Mouse (Mus musculus) lung, adult 2 months (tissue): Measurements from ENCODE around the gene Mylip. TPM values are rescaled to one million over a fixed set of nuclear protein-coding genes. Genes with fewer than 3 reads are reported as not detected.

ENCODE experiments used
- DNase-seq: peaks from one replicate; pipeline ENCODE4 v3.0.0; 2022
- H3K4me1 ChIP-seq: fragments of 200-500 bp; 2 replicates; pipeline ENCODE4 v1.6.1; 2011; ENCODE audit warnings: low read length; ENCODE audit not compliant: control insufficient read depth, insufficient read depth
- H3K4me3 ChIP-seq: fragments of 200-500 bp; replicated peaks from 2 replicates; pipeline ENCODE3; 2011; ENCODE audit warnings: low read depth, mild to moderate bottlenecking, control low read depth, low read length; ENCODE audit errors: extremely low read depth
- CTCF ChIP-seq: fragments of 200-500 bp; IDR thresholded peaks from 2 replicates; pipeline ENCODE4 v1.5.1; 2011; ENCODE audit warnings: mild to moderate bottlenecking, low read length, control low read depth; ENCODE audit not compliant: insufficient read depth
- POLR2A ChIP-seq: fragments of 200-500 bp; IDR thresholded peaks from 2 replicates; pipeline ENCODE4 v1.6.1; 2011; ENCODE audit warnings: low read depth, mild to moderate bottlenecking, control low read depth, low read length, borderline replicate concordance; ENCODE audit errors: extremely low read depth
- WGBS: fragments of 180-500 bp; shearing (Covaris S2); methylation state at CpG from one replicate; pipeline ENCODE4 v1.1.7; 2018; 5-methylcytosine and 5-hydroxymethylcytosine counted together
- polyA plus RNA-seq: library from polyadenylated mRNA; depleted of rRNA; stranded (reverse); fragments of >200 nt; gene quantifications from 2 replicates; pipeline ENCODE4 v1.2.3, GENCODE M21; 2012

The Mylip gene
- polyA plus RNA-seq, 1 experiment, result 27.1 TPM

DNA sequence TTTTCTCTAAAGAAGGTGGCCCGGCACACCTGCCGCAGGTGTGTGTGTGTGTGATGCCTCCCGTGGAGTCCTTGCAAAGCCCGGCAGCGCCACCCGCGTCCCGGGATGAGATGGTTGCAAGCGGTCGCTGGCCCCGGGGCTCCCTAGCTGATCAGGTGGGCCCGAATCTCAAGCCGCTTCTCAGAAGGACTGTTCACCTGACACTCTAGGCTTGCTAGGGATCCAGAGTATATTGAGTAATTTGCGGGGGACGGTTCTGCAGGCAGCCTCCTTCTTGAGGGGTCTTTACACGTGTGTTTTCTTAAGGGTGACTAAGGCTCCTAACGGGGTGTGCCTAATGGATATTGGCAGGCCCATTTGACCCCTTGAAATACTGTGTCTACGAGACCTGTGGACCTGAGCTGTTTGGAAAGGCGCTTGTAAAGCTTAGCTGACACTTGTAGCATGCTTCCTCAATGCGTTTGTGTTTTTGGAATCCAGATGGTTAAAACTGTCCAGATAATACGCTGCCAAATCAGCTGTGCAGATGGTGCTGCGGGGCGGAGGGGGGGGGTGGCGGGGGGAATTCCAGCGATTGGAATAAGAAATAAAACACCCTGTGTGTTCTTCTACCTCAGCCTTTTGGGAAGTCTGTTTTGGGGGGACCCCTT lies 895 bp downstream of the Mylip start:
- TF ChIP-seq CTCF, result no peak
- no peak for TF ChIP-seq POLR2A
- 1% methylated on average over 25 of the region's 25 CpGs for WGBS
- DNase-seq, result peak; percentile 55
- peak overlapping the region; percentile 84 for H3K4me3 ChIP-seq
- H3K4me1 ChIP-seq, result peaks cover 4% of the 10 kb centered on the region; the same call in 1 of the 2 replicates

GRCm38 (mm10) chr13:45390962-45391853 lies 1.7 kb downstream of the Mylip start:
- WGBS, result 4% methylated on average over 19 of the region's 19 CpGs
- peak; percentile 42 for DNase-seq
- H3K4me1 ChIP-seq, result peaks cover 4% of the 10 kb centered on the region; the same call in 1 of the 2 replicates
- H3K4me3 ChIP-seq, result peak overlapping the region; percentile 70
- TF ChIP-seq POLR2A (no peak), CTCF (no peak)

DNA sequence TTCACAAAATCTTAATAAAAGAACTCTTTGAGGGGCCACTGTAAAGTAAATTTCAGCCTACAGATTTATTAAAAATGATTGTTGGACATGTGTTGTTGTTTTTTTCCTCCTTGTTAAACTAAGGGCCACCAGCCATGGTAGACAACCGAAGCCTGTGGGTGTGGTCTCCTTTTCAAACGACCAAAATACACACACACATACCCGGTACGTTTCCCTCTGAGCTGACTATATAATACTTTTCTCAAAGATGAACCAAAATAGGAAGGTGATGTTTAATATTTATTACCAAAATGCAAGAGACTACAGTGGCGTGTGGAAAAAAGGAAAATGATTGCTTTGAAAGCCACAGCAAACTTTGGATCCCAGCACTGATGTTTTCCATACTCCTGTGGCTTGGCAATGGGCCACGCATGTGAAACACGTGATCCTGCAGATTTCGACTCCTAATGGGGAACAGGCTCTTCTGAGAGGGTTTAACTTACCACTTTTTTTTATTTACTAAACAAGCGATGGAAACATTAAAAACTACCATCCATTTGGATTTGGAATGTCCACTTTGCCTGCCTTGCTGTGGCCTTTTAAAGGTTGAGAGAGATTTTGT lies 2.4 kb downstream of the Mylip start:
- H3K4me3 ChIP-seq, result no peak overlapping the region
- peaks cover 8% of the 10 kb centered on the region; the same call in 1 of the 2 replicates for H3K4me1 ChIP-seq
- peak; percentile 55 for DNase-seq
- TF ChIP-seq POLR2A (no peak), CTCF (no peak)
- WGBS, result 11% methylated on average over 9 of the region's 9 CpGs

DNA sequence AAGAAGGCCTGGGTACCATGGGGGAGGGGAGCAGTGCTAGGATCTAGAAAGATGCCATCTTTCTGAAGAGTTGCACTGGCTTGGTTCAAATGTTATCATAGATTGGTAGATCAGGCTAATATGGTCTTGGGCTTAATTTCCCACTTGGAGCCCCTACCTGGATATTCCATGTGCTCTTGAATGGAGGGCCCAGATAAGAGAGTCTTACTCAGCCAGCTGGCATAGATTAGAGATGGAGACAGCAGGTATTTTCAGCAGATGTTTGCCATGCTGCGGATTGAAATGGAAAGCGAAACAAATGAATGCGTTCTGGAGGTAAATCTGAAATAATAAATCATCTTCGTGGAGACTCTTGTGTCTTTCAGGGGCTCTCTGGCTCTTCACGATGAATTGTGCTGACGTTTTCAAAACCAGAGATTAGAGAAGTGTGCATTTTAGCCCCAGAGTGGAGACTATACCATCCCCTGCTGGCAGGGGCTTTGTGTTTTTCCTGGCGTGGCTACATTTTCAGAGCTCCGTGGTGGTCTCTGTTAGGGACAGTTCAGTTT lies 4.8 kb downstream of the Mylip start:
- DNase-seq, result no peak
- Histone ChIP-seq H3K4me3 (no peak overlapping the region), H3K4me1 (peaks cover 14% of the 10 kb centered on the region)
- TF ChIP-seq CTCF (no peak), POLR2A (no peak)
- WGBS, result 67% methylated on average over 8 of the region's 8 CpGs

GRCm38 (mm10) chr13:45396724-45397123 lies 7.2 kb downstream of the Mylip start:
- peaks cover 11% of the 10 kb centered on the region for H3K4me1 ChIP-seq
- no peak overlapping the region for H3K4me3 ChIP-seq
- 85% methylated on average over 8 of the region's 8 CpGs for WGBS
- no peak for DNase-seq
- TF ChIP-seq POLR2A (no peak), CTCF (no peak)

DNA sequence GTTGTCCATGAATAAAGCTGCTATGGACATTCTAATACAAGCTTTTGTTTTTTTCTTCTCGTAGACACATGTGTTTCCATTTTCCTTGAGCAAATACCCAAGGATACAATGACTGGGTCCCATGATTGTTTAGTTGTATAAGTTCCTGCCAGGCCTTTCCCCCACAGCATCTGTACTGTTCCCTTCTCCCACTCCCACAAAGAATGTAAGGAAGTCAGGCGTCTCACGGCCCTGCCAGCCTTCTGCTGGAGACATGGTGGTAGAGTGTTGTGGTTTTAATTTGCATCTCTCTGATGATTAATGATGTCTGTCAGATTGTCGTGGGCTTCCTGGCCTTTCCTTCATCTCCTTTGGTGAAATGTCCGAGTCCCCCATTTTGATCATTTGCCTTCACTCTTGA lies 7.7 kb downstream of the Mylip start:
- 46% methylated on average over 5 of the region's 5 CpGs for WGBS
- Histone ChIP-seq H3K4me1 (peaks cover 9% of the 10 kb centered on the region), H3K4me3 (no peak overlapping the region)
- TF ChIP-seq CTCF (no peak), POLR2A (no peak)
- DNase-seq, result no peak

- H3K4me3 ChIP-seq, result no peak overlapping the region
- WGBS, result 55% methylated on average over 16 of the region's 21 CpGs
- peaks cover 11% of the 10 kb centered on the region for H3K4me1 ChIP-seq
- no peak for DNase-seq
- TF ChIP-seq CTCF (no peak), POLR2A (no peak)
Measured at GRCm38 (mm10) chr13:45397896-45398805, 8.6 kb downstream of the Mylip start.

DNA sequence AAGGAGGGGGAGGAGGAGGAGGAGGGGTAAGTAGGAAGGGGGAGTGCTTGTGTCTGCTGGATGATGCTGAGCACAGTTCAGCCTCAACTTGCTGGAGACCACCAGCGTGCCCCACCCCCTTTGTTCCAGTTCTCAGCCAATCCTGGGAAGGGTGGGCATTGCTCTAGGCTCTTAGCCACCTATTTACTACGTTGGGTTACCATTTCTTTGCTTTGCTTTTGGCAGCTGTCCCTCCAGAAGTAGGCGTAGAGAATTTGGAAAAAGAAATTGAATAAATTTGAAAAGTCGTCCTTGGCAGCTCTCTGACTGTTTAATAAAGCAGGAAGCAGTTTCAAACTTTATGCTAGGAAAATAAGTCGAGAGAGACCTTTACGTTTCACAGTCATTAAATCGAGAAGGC lies 11.2 kb downstream of the Mylip start:
- DNase-seq, result no peak
- Histone ChIP-seq H3K4me1 (peaks cover 11% of the 10 kb centered on the region), H3K4me3 (no peak overlapping the region)
- 72% methylated on average over 7 of the region's 7 CpGs for WGBS
- TF ChIP-seq POLR2A, result no peak
- no peak for TF ChIP-seq CTCF

DNA sequence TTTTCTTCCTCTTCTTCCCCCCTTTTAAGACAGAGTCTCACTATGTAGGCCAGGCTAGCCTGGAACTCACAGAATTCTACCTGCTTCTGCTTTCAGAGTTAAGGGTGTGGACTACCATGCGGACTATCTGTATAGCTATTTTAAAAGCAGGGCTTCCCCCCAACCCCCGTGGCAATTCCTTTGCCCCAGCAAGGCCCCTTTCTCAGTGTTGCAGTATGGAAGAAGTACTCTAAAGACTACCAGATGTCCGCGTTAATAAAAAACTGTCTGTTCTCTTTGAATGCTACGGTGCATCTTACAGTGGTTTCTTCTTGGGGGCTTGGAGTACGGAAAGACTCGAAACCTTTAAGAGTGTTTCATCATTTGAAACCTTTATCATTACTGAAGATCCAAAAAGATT lies 12.3 kb downstream of the Mylip start:
- Histone ChIP-seq H3K4me3 (no peak overlapping the region), H3K4me1 (peaks cover 9% of the 10 kb centered on the region)
- no peak for DNase-seq
- no peak for TF ChIP-seq POLR2A
- no peak for TF ChIP-seq CTCF
- 90% methylated on average over 7 of the region's 7 CpGs for WGBS
